Mouse (Mus musculus) erythroblast, embryonic 14.5 days (primary cell): ENCODE results near the gene Pqbp1. TPM values are rescaled to one million over a fixed set of nuclear protein-coding genes. Genes with fewer than 3 reads are reported as not detected.
A peak's percentile ranks its signal among the peaks of the same experiment; 100 is the strongest.

Source experiments
- H3K27me3 ChIP-seq: 2 replicates; pipeline ENCODE4 v1.6.1; 2012; ENCODE audit warnings: inconsistent platforms; ENCODE audit not compliant: control insufficient read depth
- H3K36me3 ChIP-seq: 2 replicates; pipeline ENCODE4 v1.6.1; 2012; ENCODE audit warnings: mild to moderate bottlenecking, inconsistent platforms; ENCODE audit not compliant: control insufficient read depth
- H3K4me1 ChIP-seq: 2 replicates; pipeline ENCODE4 v1.6.1; 2012; ENCODE audit warnings: inconsistent platforms; ENCODE audit not compliant: control insufficient read depth
- H3K4me3 ChIP-seq: replicated peaks from 2 replicates; pipeline ENCODE3; 2012; ENCODE audit warnings: moderate library complexity, mild to moderate bottlenecking, inconsistent platforms
- H3K9me3 ChIP-seq: 2 replicates; pipeline ENCODE4 v1.6.1; 2012; ENCODE audit warnings: low read length, inconsistent platforms, mixed read lengths; ENCODE audit not compliant: control insufficient read depth
- GATA1 ChIP-seq: IDR thresholded peaks from 2 replicates; pipeline ENCODE4 v1.6.1; 2012; ENCODE audit warnings: low read length, inconsistent platforms, mixed read lengths
- TAL1 ChIP-seq: IDR thresholded peaks from 3 replicates; pipeline ENCODE4 v1.6.1; 2012; ENCODE audit warnings: low read length, inconsistent platforms, mixed read lengths
- polyA plus RNA-seq: library from polyadenylated mRNA; stranded (reverse); fragments of >175 nt; gene quantifications from 2 replicates; pipeline ENCODE4 v1.2.3, GENCODE M21; 2012

Pqbp1 gene
- 14.0 and 16.6 TPM in 2 replicates for polyA plus RNA-seq

DNA sequence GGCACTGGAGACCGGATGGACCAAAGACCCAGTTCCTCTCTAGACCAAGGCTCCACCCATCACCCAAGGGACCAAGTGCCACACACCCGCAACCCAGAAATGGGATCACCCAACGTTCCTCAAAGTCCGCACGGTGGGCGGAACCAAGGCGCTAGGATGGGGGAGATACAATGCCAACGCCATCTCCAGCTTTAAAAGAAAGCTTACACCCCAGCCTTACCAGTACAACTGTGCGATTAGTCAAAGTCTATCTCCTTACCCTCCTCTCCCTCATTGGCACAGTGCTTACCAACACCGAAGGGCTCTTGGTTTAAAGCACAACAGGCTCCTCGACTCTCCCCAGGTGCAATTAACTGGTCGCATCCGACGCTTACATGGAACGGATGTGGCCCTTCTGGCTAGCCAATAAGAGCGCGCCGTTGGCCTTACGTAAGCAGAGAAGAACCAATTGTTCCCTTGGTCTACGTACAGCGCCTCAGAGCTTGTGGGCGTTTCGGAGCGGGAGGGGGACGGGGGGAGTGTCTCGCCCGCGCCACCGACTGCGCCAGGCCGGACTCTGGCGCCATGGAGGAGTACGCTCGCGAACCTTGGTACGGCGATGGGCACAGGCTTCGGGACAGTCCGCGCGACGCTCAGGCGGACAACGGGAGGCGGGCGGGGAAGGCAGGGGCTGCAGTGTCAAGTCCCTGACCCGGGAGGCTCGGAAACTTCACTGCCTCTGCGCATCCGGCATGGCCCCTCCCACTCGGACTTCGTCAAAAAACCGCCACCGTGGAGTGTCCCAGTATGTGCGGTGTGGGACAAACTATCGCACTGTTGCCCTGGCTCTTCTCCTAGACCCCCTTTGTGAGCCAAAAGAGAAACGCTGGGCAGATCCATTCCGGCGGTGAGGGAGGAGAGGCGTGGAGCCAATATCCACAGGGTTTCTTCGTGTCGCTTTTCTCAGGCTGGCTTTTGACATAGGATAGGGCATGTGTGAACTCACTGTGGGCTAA is at the start of gene Pqbp1, which contains the start of gene Timm17b:
TSS of gene Pqbp1 (minus strand) at position 390 of the 995 bp plus-strand sequence.
TSS of gene Timm17b (plus strand) at position 478 of the 995 bp plus-strand sequence.
- H3K36me3 ChIP-seq = peaks cover 31% of the 10 kb centered on the region
- peaks cover 18% of the 10 kb centered on the region for H3K4me1 ChIP-seq
- H3K27me3 ChIP-seq = no peaks in the 10 kb centered on the region
- H3K9me3 ChIP-seq = peaks cover 4% of the 10 kb centered on the region; the same call in 1 of the 2 replicates
- TF ChIP-seq GATA1 (no peak), TAL1 (no peak)
- peak within 1 kb of the TSS; percentile 88 for H3K4me3 ChIP-seq

DNA sequence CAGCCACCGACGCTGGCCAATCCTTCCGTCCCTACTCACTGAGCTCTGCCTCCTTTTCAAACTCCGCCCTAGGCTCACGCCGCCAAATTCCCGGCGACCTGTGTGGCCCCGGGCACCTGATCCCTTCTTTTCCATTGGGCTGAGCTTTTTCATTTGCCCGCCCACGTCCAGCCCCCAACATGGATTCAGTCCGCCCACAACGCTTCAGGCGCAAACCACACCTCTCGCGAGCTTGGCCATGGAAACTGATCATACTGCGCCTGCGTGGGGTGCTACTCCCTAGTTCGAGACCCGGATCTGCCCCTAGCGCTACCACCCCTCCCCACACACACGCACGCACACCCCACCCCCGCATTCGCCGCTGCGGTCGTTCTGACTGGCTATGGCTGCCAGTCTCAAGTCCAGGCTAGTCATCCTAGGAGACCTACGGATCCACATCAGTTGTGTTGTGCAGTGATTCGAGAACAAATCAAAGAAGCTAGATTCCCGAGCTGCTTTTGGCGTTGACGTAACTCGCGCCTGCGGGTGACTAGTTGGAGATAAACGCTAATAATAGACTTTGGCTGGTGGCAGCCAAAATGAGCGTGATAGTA is 48.9 kb upstream of the Pqbp1 start:
- Histone ChIP-seq H3K9me3 (peaks cover 9% of the 10 kb centered on the region), H3K4me3 (peak overlapping the region; percentile 74), H3K36me3 (no peaks in the 10 kb centered on the region; the same call in 1 of the 2 replicates), H3K4me1 (peaks cover 16% of the 10 kb centered on the region), H3K27me3 (no peaks in the 10 kb centered on the region)
- TF ChIP-seq GATA1 (no peak), TAL1 (no peak)

DNA sequence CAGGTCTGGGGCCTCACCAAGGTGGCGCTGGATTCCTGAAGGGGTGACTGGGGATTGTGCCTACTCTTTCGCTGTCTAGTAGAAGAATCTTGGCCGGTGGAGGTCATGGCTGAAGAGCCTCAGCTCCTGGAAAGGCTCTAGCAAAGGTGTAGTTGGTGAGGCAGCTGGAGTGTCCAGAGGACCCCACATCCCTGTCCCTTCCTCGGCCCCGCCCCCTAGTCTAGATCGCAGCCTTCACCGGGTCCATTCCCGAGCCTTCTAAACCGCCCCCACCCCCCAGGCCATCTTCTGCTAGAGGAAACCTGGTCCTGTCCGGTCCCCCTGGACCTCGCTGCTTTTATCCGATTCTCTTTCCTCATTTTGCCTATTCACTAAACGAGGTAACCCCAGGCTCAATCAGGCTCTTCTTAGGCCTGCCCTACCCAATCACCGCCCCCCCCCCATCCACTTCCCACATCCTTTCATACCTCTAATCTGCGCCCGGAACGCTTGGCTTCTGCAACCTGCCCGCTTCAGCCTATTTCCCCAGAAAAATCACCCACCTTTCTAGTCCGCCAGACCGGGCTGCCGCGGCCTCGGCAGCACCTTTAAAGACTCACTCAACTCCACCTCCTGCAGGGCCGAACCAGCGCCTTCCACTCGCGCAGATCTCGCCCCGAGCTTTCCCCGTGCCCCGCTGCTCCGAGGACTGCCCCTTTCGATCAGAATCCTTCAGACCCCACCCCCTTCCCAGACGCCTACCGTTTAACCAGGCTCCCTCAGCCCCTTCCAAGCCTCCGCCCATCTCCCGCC is 48.2 kb upstream of the Pqbp1 start, which contains the start of gene Hdac6:
TSS of gene Hdac6 (minus strand) at position 782 of the 792 bp plus-strand sequence.
- H3K9me3 ChIP-seq = peaks cover 9% of the 10 kb centered on the region
- H3K27me3 ChIP-seq = no peaks in the 10 kb centered on the region
- TF ChIP-seq TAL1 = no peak
- TF ChIP-seq GATA1 = no peak
- no peaks in the 10 kb centered on the region; the same call in 1 of the 2 replicates for H3K36me3 ChIP-seq
- peaks cover 16% of the 10 kb centered on the region for H3K4me1 ChIP-seq
- H3K4me3 ChIP-seq = peak within 1 kb of the TSS; percentile 74

DNA sequence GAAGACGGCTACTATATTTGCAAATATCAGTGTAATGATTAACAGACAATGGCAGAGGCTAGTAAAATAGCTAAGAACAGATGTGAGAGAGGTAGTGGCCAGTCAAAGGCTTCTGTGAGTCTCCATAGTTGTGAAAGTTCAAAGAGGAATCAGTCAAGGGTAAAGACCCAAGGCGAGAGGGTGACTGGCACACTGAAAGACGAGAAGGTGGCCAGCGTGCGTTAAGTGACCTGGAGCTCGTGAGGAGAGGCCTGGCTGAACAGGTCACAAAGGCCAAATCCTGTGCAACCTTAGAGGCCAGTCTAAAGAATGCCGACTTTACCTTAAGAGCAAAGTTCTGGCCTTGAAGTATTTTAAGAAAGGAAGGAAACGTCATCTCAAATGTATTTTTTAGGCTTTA is 46.5 kb upstream of the Pqbp1 start:
- Histone ChIP-seq H3K4me3 (no peak overlapping the region), H3K4me1 (peaks cover 16% of the 10 kb centered on the region), H3K36me3 (peaks cover 4% of the 10 kb centered on the region; the same call in 1 of the 2 replicates), H3K27me3 (no peaks in the 10 kb centered on the region), H3K9me3 (peaks cover 9% of the 10 kb centered on the region)
- TF ChIP-seq GATA1 = no peak
- no peak for TF ChIP-seq TAL1

DNA sequence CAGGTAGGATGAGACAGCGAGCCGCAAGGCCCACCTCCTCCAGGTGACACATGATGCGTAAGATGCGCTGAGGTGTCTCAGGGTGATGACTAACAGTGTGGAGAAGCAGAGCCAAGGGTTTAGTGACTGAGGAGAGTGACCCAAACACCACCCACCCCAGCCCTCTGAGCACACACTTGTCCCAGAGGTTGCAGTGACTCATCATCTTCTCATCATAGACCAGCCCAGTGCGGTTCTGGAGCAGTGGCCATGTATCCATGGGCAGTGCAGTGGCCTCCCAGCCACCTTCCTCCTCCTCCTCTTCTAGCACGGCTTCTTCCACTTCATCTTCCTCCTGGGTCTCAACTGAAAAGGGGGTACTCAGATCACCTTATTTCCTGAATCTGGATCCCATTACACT is 38.6 kb upstream of the Pqbp1 start:
- Histone ChIP-seq H3K4me3 (no peak overlapping the region), H3K27me3 (no peaks in the 10 kb centered on the region)
- TF ChIP-seq GATA1 = no peak
- TF ChIP-seq TAL1 = no peak

DNA sequence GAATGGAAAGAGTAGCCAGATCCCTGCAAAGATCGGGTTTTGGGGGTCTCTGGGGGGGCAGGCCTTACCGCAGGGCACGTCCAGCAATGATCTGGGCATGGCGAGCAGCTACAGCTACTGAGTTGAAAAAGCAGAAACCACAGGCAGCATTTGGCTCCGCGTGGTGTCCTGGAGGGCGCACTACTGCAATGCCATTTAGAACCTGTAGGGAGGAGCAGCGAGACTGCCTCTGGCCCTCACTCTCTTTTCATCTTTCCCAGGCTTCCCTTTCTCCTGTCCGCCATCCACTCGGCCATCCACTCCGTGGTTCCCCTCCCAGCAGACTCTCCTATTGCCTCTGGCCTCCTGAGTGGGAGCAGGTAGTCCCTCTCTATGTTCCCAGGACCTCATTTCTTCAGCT is 37.8 kb upstream of the Pqbp1 start:
- TF ChIP-seq GATA1 (no peak), TAL1 (no peak)
- Histone ChIP-seq H3K4me1 (peaks cover 3% of the 10 kb centered on the region), H3K9me3 (peaks cover 4% of the 10 kb centered on the region; the same call in 1 of the 2 replicates), H3K27me3 (no peaks in the 10 kb centered on the region), H3K4me3 (no peak overlapping the region), H3K36me3 (peaks cover 26% of the 10 kb centered on the region)

More for the DNA sequence above, 38.6 kb upstream of the Pqbp1 start:
- Histone ChIP-seq H3K9me3 (peaks cover 4% of the 10 kb centered on the region; the same call in 1 of the 2 replicates), H3K4me1 (peaks cover 3% of the 10 kb centered on the region), H3K36me3 (peaks cover 26% of the 10 kb centered on the region)

DNA sequence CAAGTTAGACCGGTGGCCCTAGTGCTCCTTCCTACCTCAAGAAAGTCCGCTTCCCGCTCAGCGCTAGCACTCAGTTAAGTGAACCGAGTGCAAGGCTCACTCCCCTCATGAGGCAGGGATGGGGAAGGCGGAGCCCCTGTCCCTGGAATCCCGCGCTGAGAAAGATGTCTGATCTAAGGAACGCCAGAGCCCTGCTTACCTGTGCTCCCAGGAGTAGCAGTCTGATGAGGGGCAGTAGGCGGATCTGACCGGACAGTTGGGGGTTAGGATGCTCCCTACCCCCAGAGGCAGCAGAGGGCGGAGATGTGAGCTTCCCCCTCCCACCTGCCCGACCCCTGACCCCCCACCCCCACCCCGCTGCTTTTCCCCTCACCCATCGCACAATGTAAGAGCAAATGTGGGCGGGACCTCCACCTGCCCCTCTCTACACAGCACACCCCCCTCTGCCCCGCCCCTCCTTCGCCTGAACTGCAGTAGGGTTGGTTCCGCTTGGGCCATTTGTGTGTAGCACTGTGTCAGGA is 29.3 kb upstream of the Pqbp1 start, which contains the start of gene Eras:
TSS of gene Eras (minus strand) at position 338 of the 521 bp plus-strand sequence.
- H3K9me3 ChIP-seq = peaks cover 10% of the 10 kb centered on the region
- TF ChIP-seq GATA1 (no peak), TAL1 (no peak)
- no peaks in the 10 kb centered on the region for H3K4me1 ChIP-seq
- no peak within 1 kb of the TSS for H3K4me3 ChIP-seq
- H3K27me3 ChIP-seq = peaks cover 68% of the 10 kb centered on the region
- H3K36me3 ChIP-seq = peaks cover 8% of the 10 kb centered on the region

DNA sequence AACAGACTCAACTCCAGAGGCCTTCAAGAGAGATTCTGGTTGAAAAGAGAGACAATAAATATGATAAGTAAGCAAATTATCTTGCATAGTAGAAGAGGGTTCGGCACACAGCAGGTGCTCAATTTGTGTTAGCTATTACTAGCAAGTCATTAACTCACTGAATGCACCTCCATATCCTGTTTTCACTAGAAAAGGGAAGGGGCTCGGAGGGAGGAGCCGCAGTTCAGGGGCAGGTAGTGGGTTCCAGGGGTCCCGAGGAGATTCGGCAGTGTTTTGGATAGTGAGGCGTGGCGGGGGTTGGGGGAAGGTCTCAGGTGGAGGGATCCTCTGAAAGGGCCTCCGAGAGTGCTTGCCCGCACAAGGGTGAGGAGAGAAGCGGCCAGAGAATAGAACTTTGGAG is 28.0 kb upstream of the Pqbp1 start:
- no peaks in the 10 kb centered on the region for H3K4me1 ChIP-seq
- peaks cover 81% of the 10 kb centered on the region for H3K27me3 ChIP-seq
- H3K9me3 ChIP-seq = peaks cover 19% of the 10 kb centered on the region
- TF ChIP-seq TAL1 = no peak
- TF ChIP-seq GATA1 = no peak
- H3K36me3 ChIP-seq = peaks cover 5% of the 10 kb centered on the region
- H3K4me3 ChIP-seq = no peak overlapping the region

DNA sequence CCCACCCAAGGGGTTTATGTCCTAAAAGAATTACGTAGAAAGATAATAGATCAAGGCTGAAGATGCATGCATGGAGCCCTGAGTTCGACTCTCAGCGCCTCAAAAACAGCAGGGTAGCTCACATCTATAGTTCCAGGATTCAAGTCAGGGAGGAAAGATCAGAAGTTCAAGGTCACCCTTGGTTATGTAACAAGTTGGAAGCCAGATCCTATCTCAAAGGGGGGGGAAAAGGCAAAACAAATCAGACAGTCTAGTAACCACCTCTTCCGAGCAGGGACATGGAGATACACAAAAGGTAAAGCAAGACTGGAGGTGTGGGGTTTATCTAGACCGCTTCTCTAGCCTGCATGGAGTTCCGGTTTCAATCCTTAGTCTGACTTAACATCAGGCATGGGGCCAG is 27.2 kb upstream of the Pqbp1 start:
- no peak overlapping the region for H3K4me3 ChIP-seq
- H3K4me1 ChIP-seq = no peaks in the 10 kb centered on the region
- TF ChIP-seq GATA1 = no peak
- TF ChIP-seq TAL1 = no peak
- H3K9me3 ChIP-seq = peaks cover 21% of the 10 kb centered on the region
- peaks cover 5% of the 10 kb centered on the region for H3K36me3 ChIP-seq
- H3K27me3 ChIP-seq = peaks cover 89% of the 10 kb centered on the region
